Mouse (Mus musculus): ENCODE results near the gene Pbx4.

DNA sequence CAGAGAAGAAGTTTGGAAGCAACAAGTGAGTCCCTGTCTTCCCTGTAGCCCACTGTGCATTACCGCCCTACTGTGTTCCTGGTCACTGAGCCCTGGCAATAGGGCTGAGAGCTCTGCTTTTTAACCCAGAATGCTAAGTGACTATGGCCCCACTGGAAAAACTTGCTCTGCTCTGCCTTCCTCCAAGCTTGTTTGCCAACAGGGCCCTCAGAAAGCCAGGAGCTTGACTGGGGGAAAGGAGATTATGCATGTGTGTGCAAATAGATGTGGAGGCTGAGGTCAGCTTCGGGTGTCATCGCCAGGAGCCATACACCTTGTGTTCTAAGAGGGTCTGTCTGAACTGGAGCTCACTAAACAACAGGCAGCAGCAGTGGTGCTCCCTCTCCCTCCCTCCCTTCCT lies 38.2 kb upstream of the Pbx4 start:
- TF ChIP-seq HCFC1 (IDR thresholded peaks at IDR 0.05; ENCODE audit: borderline replicate concordance, insufficient read depth, low read length) (no peak), CHD2 (IDR thresholded peaks at IDR 0.05; ENCODE audit: low read depth, low read length) (no peak), ZC3H11A (IDR thresholded peaks at IDR 0.05; ENCODE audit: borderline replicate concordance, low read depth, low read length) (no peak), ZNF384 (IDR thresholded peaks at IDR 0.05; ENCODE audit: low read depth, low read length) (no peak)
